ENCODE assay signal across 9 mouse cellular contexts in the genomic region with DNA sequence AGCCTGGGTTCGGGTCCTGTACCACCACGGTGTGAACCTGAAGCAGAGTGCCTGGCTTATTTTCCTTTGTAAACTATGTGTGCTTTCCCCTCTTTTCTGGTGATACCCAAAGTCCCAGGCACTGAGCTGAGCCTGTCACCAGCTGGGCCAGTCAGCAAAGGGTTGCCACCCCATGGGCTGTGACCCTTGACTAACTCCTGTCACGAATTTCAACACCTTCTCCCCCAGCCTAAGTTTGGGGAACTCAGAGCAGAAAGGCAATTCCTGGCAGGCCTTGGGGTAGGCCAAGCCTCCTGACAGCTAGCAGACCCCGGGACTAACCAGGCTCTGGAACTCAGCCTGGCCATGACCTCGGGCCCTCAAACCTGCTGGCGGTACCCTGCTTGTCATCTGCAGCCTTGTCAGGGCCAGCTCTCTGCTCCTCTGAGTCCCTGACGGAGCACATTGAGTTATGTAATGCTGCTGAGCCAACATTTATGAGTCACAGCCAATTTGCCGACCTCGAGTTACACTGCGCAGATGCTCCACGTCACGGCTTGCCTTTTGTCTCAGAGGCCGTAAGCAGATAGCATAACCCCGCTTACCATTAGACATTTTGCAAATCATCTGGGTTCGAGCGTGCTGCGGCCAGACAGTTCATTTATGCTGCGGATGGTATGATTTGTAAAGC.
A peak's percentile ranks its signal among the peaks of the same experiment; 100 is the strongest.
DNase-seq lines count a peak whose midpoint lies in the region; ATAC-seq lines count a peak whose summit lies in the region.
"Had no signal": no experiment of that assay in that cellular context is flagged by ENCODE, and none has a peak within 500 bp of the region (broad histone marks: within the 10 kb centered on the region; RNA-seq: fewer than 3 reads in every experiment).

No protein-coding gene starts in this region.

- no peak for ATAC-seq in forebrain, embryonic 12.5 days (ENCODE audit: low FRiP score)

- no peak overlapping the region for H3K27ac ChIP-seq in forebrain, embryonic 12.5 days
- H3K27ac ChIP-seq: liver, embryonic 13.5 days had no signal

- no peaks in the 10 kb centered on the region for H3K36me3 ChIP-seq in forebrain, embryonic 12.5 days (replicated peaks)
- H3K36me3 ChIP-seq: liver, embryonic 13.5 days had no signal

- DNase-seq in right cerebral cortex, adult 18-20 months, result peak; percentile 82
- DNase-seq in right cerebral cortex, postnatal 4 days, result no peak
- DNase-seq in cerebellum, adult 9-10 months, result peak; percentile 61
- DNase-seq in gastrocnemius, postnatal 36 days, result peak; percentile 53
- peak; percentile 66 to 70 for DNase-seq in layer of hippocampus, adult 8-10 months (ENCODE audit: low spot score in 2 of 2)
- peak; percentile 43 to 55 for DNase-seq in lung, postnatal 4 days
- no peak for DNase-seq in thymus, adult 18-20 months
- DNase-seq: liver, embryonic 13.5 days had no signal

- no peak overlapping the region for H3K4me2 ChIP-seq in forebrain, embryonic 12.5 days
- H3K4me2 ChIP-seq: liver, embryonic 13.5 days had no signal

- H3K27me3 ChIP-seq in forebrain, embryonic 12.5 days, result no peaks in the 10 kb centered on the region
- H3K27me3 ChIP-seq: liver, embryonic 13.5 days had no signal

- 85% methylated on average over 18 of the region's 18 CpGs for WGBS in forebrain, embryonic 12.5 days

- intact Hi-C loops in gastrocnemius, postnatal 36 days (cut with DNase I), result no loop called here

- H3K9ac ChIP-seq in forebrain, embryonic 12.5 days, result no peak overlapping the region
- H3K9ac ChIP-seq: liver, embryonic 13.5 days had no signal

- no peaks in the 10 kb centered on the region for H3K9me3 ChIP-seq in forebrain, embryonic 12.5 days
- H3K9me3 ChIP-seq: liver, embryonic 13.5 days had no signal

- no peak overlapping the region for H3K4me3 ChIP-seq in forebrain, embryonic 12.5 days (replicated peaks)
- H3K4me3 ChIP-seq: liver, embryonic 13.5 days had no signal

- H3K4me1 ChIP-seq in forebrain, embryonic 12.5 days, result no peaks in the 10 kb centered on the region
- H3K4me1 ChIP-seq: liver, embryonic 13.5 days had no signal

Comparison
In these comparisons a context has a peak if more than half of its experiments do, and no peak if none do; other contexts are left out.
1. DNase-seq: peak in right cerebral cortex, adult 18-20 months (single experiment), cerebellum, adult 9-10 months (single experiment), gastrocnemius, postnatal 36 days (2 of 2), layer of hippocampus, adult 8-10 months (2 of 2) and lung, postnatal 4 days (2 of 2); none in right cerebral cortex, postnatal 4 days (single experiment) and thymus, adult 18-20 months (0 of 2).